Mouse (Mus musculus) kidney, adult 2 months (tissue): ENCODE results near the gene Armc8.

Experiments used
- CTCF ChIP-seq: fragments of 200-500 bp; conservative IDR thresholded peaks from 2 replicates; pipeline ENCODE4 v1.5.1; 2011; ENCODE audit warnings: low read depth, mild to moderate bottlenecking, control low read depth, low read length, moderate library complexity, mixed read lengths; ENCODE audit not compliant: insufficient read depth, insufficient read length
- POLR2A ChIP-seq: fragments of 200-500 bp; IDR thresholded peaks from one replicate; pipeline ENCODE4 v1.6.1; 2011; ENCODE audit warnings: low read depth, low read length, control low read depth

DNA sequence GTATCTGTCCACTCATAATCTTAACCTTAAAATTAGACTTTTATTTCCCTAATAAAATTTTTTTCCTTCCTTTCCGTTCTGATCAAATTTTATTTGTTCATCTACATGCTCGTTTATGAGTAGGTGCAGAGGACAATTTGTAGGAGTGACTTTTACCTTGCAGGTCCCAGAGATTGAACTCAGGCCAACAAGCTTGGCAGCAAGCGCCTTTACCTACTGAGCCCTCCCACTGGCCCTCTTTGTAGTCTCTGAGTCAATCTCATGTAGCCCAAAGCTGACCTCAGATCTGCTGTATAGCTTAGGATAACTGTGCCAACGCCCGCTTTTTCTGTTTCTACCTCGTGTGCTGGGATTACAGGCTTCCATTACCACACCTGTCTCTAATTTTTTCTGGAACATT is 136.7 kb downstream of the Armc8 start:
- TF ChIP-seq CTCF (no peak), POLR2A (no peak)
